Mouse (Mus musculus): ENCODE measurements at regions not wholly inside any gene's neighbourhood (a gene's known extent, or its start where the extent isn't known, plus 50 kb on each side); places are given as distances from the start of the nearest gene placed in this dataset.

- Histone ChIP-seq H3K4me2 (ENCODE audit: low read depth, low read length) (no peak overlapping the region), H3K36me3 (replicated peaks; ENCODE audit: insufficient read depth, low read length) (no peaks in the 10 kb centered on the region), H3K4me1 (ENCODE audit: insufficient read depth) (no peaks in the 10 kb centered on the region), H3K9ac (replicated peaks) (no peak overlapping the region), H3K27ac (ENCODE audit: low read depth) (no peak overlapping the region), H3K4me3 (ENCODE audit: low read depth, low read length) (no peak overlapping the region), H3K27me3 (ENCODE audit: insufficient read depth, low read length) (no peaks in the 10 kb centered on the region), H3K9me3 (ENCODE audit: low read length) (no peaks in the 10 kb centered on the region)
- no peak for DNase-seq
- WGBS (ENCODE audit: insufficient replicate concordance): 75% methylated on average over 4 of the region's 4 CpGs
- TF ChIP-seq EP300 (IDR thresholded peaks at IDR 0.05; ENCODE audit: low read depth) (no peak), CTCF (IDR thresholded peaks at IDR 0.05; ENCODE audit: low read depth) (no peak)
- no peak for ATAC-seq
Measured at GRCm38 (mm10) chr13:6306616-6306988, 241.3 kb upstream of the Pitrm1 start.

GRCm38 (mm10) chr13:6306989-6307917 lies 240.7 kb upstream of the Pitrm1 start:
- Histone ChIP-seq H3K9me3 (ENCODE audit: low read length) (no peaks in the 10 kb centered on the region), H3K4me1 (ENCODE audit: insufficient read depth) (no peaks in the 10 kb centered on the region), H3K27me3 (ENCODE audit: insufficient read depth, low read length) (no peaks in the 10 kb centered on the region), H3K27ac (ENCODE audit: low read depth) (no peak overlapping the region), H3K9ac (replicated peaks) (no peak overlapping the region), H3K36me3 (replicated peaks; ENCODE audit: insufficient read depth, low read length) (no peaks in the 10 kb centered on the region), H3K4me2 (ENCODE audit: low read depth, low read length) (no peak overlapping the region), H3K4me3 (ENCODE audit: low read depth, low read length) (no peak overlapping the region)
- TF ChIP-seq CTCF (IDR thresholded peaks at IDR 0.05; ENCODE audit: low read depth): no peak
- WGBS (ENCODE audit: insufficient replicate concordance): 71% methylated on average over 7 of the region's 7 CpGs
- ATAC-seq (no peak), DNase-seq (no peak)

- no peaks in the 10 kb centered on the region for H3K36me3 ChIP-seq (replicated peaks; ENCODE audit: insufficient read depth, low read length)
- DNase-seq: no peak
- ATAC-seq: no peak
- no peak overlapping the region for H3K27ac ChIP-seq (ENCODE audit: low read depth)
- TF ChIP-seq EP300 (IDR thresholded peaks at IDR 0.05; ENCODE audit: low read depth) (no peak), CTCF (IDR thresholded peaks at IDR 0.05; ENCODE audit: low read depth) (0 out of 2 replicates have a peak, but pooled peaks have one; percentile 8)
- no peak overlapping the region for H3K4me2 ChIP-seq (ENCODE audit: low read depth, low read length)
- H3K9ac ChIP-seq (replicated peaks): no peak overlapping the region
- no peaks in the 10 kb centered on the region for H3K4me1 ChIP-seq (ENCODE audit: insufficient read depth)
- no peaks in the 10 kb centered on the region for H3K9me3 ChIP-seq (ENCODE audit: low read length)
- H3K27me3 ChIP-seq (ENCODE audit: insufficient read depth, low read length): no peaks in the 10 kb centered on the region
- no peak overlapping the region for H3K4me3 ChIP-seq (ENCODE audit: low read depth, low read length)
Measured at GRCm38 (mm10) chr13:6316201-6316600, 231.7 kb upstream of the Pitrm1 start.

- H3K4me3 ChIP-seq (ENCODE audit: low read depth, low read length): no peak overlapping the region
- no peak overlapping the region for H3K27ac ChIP-seq (ENCODE audit: low read depth)
- no peak overlapping the region for H3K9ac ChIP-seq (replicated peaks)
- H3K27me3 ChIP-seq (ENCODE audit: insufficient read depth, low read length): no peaks in the 10 kb centered on the region
- no peak for ATAC-seq
- no peak for TF ChIP-seq EP300 (IDR thresholded peaks at IDR 0.05; ENCODE audit: low read depth)
- no peak for TF ChIP-seq CTCF (IDR thresholded peaks at IDR 0.05; ENCODE audit: low read depth)
- no peaks in the 10 kb centered on the region for H3K36me3 ChIP-seq (replicated peaks; ENCODE audit: insufficient read depth, low read length)
- no peak for DNase-seq
- WGBS (ENCODE audit: insufficient replicate concordance): 66% methylated on average over 2 of the region's 2 CpGs
- no peaks in the 10 kb centered on the region for H3K4me1 ChIP-seq (ENCODE audit: insufficient read depth)
- no peak overlapping the region for H3K4me2 ChIP-seq (ENCODE audit: low read depth, low read length)
- no peaks in the 10 kb centered on the region for H3K9me3 ChIP-seq (ENCODE audit: low read length)
Measured at GRCm38 (mm10) chr13:6323948-6324347, 224.0 kb upstream of the Pitrm1 start.

- H3K4me3 ChIP-seq (ENCODE audit: low read depth, low read length): no peak overlapping the region
- DNase-seq (no peak), ATAC-seq (no peak)
- no peaks in the 10 kb centered on the region for H3K9me3 ChIP-seq (ENCODE audit: low read length)
- no peaks in the 10 kb centered on the region for H3K4me1 ChIP-seq (ENCODE audit: insufficient read depth)
- H3K27ac ChIP-seq (ENCODE audit: low read depth): no peak overlapping the region
- no peak overlapping the region for H3K9ac ChIP-seq (replicated peaks)
- no peaks in the 10 kb centered on the region for H3K27me3 ChIP-seq (ENCODE audit: insufficient read depth, low read length)
- WGBS (ENCODE audit: insufficient replicate concordance): 77% methylated on average over 3 of the region's 3 CpGs
- TF ChIP-seq CTCF (IDR thresholded peaks at IDR 0.05; ENCODE audit: low read depth) (no peak), EP300 (IDR thresholded peaks at IDR 0.05; ENCODE audit: low read depth) (no peak)
- H3K4me2 ChIP-seq (ENCODE audit: low read depth, low read length): no peak overlapping the region
- H3K36me3 ChIP-seq (replicated peaks; ENCODE audit: insufficient read depth, low read length): no peaks in the 10 kb centered on the region
Measured at GRCm38 (mm10) chr13:6330320-6330950, 217.5 kb upstream of the Pitrm1 start.

GRCm38 (mm10) chr13:6340157-6340556 lies 207.8 kb upstream of the Pitrm1 start:
- Histone ChIP-seq H3K27ac (ENCODE audit: low read depth) (no peak overlapping the region), H3K27me3 (ENCODE audit: insufficient read depth, low read length) (no peaks in the 10 kb centered on the region), H3K36me3 (replicated peaks; ENCODE audit: insufficient read depth, low read length) (no peaks in the 10 kb centered on the region), H3K4me2 (ENCODE audit: low read depth, low read length) (no peak overlapping the region), H3K9ac (replicated peaks) (no peak overlapping the region), H3K9me3 (ENCODE audit: low read length) (no peaks in the 10 kb centered on the region), H3K4me3 (ENCODE audit: low read depth, low read length) (no peak overlapping the region), H3K4me1 (ENCODE audit: insufficient read depth) (no peaks in the 10 kb centered on the region)
- no peak for DNase-seq
- 69% methylated on average over 7 of the region's 7 CpGs for WGBS (ENCODE audit: insufficient replicate concordance)
- no peak for ATAC-seq
- no peak for TF ChIP-seq CTCF (IDR thresholded peaks at IDR 0.05; ENCODE audit: low read depth)
- TF ChIP-seq EP300 (IDR thresholded peaks at IDR 0.05; ENCODE audit: low read depth): no peak
